Mouse (Mus musculus): ENCODE measurements at regions not wholly inside any gene's neighbourhood (a gene's known extent, or its start where the extent isn't known, plus 50 kb on each side); places are given as distances from the start of the nearest gene placed in this dataset.
A peak's percentile ranks its signal among the peaks of the same experiment; 100 is the strongest.

- TF ChIP-seq CTCF (IDR thresholded peaks at IDR 0.05; ENCODE audit: extremely low read depth, insufficient read depth, insufficient read length, insufficient replicate concordance) (peak; percentile 21; the same call in 1 of the 2 replicates), POLR2A (IDR thresholded peaks at IDR 0.05; ENCODE audit: low read depth, low read length) (no peak)
Observed at GRCm38 (mm10) chr13:112009288-112009687, 200.5 kb upstream of the Map3k1 start.

Data from spleen, adult 2 months (tissue).